Mouse (Mus musculus): ENCODE results near the gene Aar2.

Aar2 gene

DNA sequence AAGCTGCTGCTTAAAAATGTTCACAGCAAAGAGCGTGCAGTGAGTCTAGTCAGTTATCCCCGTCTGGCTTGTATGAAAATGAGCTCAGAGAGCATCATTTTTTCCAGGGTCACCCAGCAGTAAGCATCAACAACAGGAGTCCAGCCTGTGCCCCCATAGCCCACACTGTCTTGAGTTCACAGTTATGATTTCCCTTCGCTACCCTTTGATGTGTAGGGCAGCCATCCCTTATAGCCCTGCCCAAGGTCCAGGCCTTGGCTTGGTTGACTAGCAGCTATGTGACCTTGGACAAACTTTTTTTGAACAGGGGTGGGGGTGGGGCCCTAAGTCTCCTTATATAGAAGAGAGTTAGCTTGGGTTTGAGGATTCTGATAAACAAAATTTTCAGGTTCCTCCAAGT lies 21.9 kb downstream of the Aar2 start:
- no peak for DNase-seq

DNA sequence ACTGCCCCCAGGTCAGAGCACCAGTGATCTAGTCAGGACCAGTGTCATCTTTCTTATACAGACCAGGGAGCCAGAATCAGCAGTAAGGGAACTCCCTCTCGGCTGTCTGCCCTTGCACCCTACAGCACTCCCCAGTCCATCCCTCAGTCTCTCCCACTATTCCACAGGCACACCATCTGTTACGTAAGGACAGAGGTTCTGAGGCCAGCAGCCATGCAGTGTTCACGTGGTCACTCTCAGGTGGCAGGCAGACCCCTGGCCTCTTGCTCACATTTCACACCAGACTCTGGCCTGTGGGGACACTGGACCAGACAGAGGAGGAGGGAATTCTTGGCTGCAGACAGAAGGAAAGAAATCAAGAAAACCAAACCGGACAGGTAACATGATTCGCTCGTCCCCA lies 24.1 kb downstream of the Aar2 start:
- DNase-seq: no peak

DNA sequence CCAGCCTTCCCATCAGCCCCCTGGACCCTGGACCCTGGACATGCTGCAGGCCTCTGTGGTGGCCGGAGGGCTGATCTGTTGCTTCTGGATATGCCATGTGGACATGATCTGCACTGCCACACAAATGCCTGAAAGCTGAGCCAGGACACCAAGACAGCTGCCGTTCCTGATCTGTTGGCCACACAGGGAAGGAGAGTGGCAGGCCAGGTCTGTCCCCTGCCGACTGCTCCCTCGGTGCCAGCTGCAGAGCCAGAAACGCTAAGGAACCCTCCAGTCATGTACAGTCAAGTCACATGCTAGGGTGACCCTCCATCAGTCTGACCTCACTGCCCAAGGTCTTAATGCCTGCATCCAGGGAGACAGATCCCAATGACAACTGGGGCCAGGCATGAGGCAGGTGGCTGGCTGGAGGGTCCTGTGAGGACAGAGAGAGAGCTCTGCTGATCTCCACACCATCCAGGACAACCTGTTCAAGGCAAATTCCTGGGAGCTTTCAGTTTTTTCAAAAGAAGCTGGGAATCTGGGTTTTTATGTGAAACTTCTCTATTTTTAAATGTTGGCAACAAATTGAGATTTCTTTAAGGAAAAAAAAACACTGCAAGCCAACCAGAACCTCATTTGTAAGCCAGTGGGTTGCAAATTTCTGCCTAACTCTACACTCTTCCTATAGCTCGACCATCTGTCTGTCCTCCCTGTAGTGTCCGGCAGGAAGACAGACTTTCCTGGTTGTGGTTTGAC lies 29.6 kb downstream of the Aar2 start:
- DNase-seq: no peak

DNA sequence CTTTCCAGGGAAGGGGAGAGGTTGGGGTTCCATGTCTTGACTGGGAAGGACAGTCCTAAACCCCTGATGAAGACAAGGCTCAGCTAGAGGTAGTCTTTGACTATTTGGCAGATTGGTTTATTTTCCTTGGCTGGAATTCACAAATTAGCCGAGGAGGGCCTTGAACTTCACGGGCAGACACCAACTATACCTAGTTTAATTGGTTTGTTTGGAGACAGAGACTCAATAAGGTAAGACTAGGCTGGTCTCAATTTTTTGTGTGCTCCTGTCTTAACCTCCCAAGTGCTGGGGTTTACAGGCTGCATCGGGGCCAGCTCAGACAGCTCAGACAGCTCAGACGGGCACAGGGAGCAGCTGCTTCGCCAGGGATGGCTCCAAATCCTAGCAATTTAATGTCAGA lies 33.1 kb downstream of the Aar2 start:
- no peak for DNase-seq

DNA sequence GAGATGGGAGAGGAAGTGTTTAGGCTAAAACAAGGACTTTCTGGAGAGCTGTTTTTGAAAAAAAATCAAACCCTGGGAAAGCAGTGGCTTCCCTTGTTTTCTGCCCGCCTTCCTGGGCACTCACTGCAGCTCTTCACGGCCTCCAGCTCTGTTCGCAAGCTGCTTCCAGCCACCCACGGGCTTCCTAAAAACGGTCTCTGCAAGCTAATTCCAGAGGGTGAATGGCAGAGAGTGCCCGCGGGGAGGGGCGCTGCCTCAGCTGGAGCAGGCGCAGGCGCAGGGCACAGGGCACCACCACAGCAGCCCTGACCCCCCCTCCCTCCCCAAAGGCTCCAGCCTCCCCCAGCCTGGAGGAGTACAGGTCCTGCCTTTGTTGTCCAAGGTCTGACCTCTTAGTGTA lies 33.9 kb downstream of the Aar2 start:
- no peak for DNase-seq

DNA sequence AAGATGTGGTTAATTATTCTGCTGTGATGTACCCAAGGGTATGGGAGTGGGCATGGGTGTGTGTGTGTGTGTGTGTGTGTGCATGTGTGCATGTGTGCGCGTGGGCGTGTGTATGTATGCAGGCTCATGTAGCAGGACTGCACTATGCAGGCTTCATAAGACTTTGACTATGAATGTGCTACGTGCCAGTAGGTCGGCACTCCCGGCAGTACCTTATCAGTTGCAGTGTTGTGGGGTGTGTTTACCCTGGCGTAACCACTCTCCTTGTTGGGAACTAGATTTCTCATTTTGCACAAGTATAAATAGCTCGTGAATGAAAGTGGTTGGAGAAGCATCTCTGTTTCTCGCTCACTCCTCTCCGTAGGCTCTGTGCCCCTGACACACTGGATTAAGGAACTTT lies 35.5 kb downstream of the Aar2 start:
- no peak for DNase-seq

DNA sequence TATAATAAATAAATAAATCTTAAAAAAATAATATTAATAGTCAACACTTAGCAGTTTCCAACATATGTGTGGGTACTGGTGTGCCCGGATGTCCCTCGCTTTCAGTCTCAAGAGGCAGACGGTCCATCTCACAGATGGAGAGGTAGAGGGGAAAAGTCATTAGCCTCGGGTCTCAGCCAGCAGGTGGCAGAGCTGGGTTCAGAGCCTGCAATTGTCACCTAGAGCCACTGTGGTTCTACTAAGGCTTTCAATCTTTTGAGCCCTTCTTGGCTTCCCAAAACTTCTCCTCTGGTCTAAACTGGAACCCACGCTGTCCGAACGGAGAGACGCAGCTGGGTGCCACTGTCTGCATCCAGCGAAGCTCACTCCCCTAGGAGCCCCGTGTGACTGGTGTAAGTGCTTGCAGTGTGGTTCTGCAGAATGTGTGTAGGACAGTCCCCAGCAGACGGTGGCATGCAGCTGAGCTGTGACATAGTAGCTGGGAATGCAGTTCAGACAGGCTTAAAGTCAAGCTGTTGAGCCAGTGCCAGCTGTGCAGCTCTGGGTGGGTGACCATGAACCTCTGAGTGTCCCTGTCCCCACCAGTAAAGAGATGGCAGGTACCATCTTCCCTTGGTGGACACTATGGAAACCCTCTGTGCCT lies 36.9 kb downstream of the Aar2 start:
- no peak for DNase-seq

DNA sequence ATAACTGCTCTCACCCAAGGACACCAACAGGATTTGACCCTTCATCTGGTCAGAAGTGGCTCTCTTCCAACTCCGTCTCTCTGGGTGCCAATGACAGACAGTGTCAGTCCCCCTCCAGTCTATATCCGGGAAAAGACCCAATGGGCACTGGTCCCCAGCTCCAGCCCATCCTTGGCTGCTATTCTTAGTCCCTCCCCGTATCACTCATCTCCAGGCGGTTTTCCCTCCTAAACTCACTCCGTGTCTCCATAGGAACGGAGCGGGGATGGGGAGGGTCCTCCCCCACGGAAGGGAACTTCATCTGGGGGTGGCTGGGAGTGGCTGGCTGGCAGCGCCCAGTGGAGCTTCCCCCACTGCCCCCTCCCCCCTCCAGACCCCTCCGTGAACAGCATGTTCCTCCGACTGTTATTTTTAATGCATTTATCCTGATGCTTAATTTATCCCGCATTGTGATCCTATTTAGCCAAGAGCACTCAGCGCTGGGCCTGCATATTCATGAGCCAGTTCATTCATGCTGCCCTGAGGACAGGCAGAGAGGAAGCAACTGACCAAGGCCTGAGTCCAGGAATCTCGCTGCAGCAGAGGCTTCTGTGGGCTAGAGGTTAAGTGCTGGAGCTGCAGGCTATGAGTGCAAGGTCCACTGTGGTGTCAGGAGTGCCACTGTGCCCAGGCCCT lies 37.5 kb downstream of the Aar2 start:
- no peak for DNase-seq

DNA sequence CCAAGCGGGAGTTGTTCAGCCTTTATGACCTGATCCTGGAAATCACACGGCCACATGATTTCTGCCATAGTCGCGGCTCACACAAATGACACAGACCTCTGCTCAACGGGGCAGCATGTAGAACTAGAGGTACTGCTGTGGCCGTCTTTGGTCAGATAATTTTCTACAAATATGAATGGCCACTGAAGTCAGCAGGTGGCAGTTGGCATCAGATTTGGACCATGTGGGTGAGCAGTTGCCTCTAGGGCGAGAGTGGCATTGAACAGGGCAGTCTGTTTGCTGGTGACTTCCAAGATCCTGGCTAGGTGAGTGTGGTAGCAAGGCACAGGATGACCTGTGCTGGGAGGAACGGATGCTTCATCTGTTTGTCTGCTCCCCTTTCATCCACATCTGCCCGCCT lies 42.1 kb downstream of the Aar2 start:
- no peak for DNase-seq

DNA sequence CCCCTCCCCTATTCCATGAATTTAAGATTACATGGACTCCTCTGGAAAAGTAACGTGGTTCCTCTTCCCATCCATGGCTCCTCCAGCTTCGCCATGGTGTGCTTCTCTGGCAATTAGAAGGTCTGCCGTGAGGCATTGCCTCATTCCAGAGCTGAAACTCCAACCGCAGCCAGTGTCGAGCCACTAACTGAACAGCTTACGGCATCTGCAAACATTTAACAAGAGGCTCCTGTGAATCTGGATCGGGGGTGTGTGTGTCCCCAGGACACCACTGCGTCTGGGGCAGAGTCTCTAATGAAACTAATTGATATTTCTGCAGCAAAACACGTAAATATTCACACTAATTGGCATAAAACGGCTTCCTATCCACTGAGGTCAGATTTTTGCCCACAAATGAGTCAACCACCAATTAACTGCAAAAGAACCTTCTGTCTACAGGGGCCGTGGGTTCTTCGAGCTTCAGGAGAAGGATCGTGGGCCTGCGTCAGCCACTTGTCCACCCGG lies 47.7 kb downstream of the Aar2 start:
- no peak for DNase-seq

DNA sequence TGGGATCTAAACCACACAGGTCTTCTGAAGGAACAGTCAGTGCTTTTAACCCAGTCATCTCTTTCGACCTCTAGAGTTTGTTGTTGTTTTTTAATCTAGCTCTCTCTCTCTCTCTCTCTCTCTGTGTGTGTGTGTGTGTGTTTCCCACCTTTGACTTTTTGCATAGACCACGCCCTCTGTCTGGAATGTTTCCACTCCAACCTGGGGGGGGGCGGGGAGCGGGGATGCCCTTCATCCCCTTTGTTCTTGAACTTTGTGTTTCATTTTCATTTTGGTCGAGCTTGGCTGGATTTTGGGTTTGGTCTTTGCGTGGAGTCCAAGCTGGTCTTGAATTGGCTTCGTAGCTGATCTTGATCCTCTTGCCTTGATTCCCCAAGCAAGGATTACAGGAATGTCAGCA lies 55.2 kb downstream of the Aar2 start:
- DNase-seq: no peak

DNA sequence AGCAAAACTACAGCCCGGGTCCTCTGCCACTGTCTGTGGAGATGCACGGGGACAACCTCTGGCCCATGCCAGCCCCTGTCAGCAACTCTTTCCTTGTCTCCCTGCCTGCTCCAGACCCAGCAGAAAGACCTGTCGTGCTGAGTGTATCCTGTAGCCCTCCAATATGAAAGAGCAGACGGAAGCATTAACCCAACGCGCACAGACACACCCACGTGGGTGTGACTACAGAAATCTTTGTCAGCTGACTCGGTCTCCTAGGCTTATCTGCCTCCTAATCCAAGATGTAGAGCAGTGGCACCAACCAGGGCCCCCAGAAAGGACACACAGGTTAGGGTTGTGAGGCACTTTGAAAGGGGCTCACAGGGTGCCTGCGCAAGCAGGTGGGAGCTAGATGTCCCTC lies 56.3 kb downstream of the Aar2 start:
- no peak for DNase-seq

DNA sequence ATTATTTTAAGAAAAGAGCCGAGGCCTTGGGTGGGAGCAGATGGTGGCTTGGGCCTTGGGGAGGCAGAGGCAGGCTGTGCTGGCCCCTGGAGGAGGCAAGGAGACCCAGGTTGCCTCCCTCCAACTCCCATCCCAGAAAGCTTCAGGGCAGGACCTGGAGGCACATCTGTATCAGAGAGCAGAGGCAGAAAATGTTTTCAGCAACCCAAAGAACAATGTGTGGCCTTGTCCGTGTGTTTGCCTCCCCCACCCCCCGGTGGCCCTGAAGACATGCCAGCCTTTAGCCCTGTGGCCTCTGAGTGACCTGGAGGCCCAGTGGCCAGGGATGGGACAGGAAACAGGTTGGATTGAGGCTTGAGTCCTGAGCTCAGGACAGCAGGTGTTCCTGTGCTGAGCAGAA lies 57.8 kb downstream of the Aar2 start:
- DNase-seq: no peak

DNA sequence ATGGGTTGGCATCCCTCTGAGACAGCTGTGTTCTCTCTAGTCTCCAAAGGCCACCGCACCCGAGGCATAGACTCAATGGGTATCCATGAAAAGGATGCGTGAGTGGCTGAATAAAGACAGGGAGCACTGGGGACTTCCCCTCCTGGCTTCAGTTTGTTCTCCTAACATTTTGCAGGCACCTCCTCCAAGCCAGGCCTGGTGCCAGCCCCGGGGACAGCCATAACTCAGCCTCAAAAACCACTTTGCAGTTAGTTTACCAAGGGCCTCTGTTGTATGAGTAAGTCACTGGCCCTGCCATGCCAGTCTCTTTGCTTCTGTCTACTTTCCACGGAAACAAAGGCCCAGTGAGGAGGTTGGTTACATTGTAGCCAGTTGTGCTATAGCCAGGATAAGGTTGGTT lies 58.6 kb downstream of the Aar2 start:
- DNase-seq: no peak

DNA sequence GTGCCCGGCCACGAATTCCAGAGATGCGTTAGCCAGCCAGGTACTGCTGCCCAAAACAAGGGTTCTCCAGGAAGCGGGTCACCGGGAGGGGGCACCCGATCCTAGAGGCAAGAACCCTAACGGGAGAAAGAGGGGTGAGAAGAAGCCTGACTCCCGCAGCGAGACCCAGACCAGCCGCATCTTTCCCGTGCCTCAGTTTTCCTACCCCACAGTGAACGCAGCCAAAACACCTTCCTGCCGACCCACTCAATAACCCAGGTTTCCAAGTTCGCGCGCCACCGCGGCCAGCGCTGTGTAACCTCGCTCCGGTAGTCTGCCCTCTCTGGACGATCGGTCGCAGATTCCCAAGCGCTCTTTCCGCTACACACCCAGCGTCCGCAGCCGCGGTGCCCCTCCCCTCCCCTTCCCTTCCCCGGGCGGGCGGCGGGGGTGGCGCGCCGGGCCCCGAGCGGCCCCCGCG lies 65.7 kb downstream of the Aar2 start:
- no peak for DNase-seq

DNA sequence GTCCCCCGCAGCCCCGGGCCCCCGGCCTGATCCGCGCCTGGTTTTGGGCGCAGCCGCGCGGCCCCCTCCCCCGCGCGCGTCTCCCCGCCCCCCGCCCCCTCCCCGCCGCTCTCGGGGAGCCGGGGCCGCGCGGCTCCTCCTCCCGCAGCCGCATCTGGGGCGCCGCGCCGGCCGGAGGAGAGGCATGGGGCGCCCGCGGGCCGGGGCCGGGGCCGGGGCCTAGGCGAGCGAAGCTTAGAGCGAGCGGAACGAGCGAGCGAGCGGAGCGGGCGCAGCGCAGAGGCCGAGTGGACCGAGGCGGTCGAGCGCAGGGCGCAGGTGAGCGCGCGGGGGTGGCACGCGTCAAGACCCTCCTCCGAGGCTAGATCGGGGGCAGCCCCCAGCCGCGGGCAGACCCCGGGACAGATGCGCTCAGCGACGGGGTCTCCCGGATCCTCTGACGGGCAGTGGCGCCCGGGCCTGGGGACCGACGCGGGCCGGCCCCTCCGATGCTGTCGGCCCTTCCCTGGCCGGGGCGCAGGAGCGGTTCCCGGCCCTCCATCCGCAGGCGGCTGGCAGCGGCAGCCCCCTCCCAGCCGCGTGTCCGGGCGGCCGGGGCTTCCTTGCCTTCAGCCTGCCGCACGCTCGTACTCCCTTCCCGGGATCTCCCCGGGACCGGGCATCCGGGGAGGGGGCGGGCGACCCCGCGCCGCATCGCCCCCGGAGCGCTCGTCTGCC lies 66.3 kb downstream of the Aar2 start, which contains the start of gene Dlgap4:
Gene Dlgap4, plus strand, starts transcription at position 165 of the 717 bp plus-strand sequence.
- DNase-seq: no peak

DNA sequence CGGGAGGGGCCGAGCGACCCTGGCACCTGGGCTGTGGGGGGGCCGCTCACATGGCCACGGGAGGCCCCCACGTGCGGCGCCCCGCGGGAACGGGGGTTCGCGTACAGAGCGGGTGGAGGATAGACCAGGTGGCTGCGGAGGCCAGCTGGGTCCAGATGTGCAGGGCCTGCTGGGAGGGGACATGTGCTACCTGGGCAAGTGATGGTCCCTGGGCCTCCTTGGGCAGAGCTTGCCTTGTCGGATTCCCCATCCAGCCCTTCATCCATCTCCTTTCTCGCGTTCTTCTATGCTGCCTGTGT lies 66.8 kb downstream of the Aar2 start:
- no peak for DNase-seq

DNA sequence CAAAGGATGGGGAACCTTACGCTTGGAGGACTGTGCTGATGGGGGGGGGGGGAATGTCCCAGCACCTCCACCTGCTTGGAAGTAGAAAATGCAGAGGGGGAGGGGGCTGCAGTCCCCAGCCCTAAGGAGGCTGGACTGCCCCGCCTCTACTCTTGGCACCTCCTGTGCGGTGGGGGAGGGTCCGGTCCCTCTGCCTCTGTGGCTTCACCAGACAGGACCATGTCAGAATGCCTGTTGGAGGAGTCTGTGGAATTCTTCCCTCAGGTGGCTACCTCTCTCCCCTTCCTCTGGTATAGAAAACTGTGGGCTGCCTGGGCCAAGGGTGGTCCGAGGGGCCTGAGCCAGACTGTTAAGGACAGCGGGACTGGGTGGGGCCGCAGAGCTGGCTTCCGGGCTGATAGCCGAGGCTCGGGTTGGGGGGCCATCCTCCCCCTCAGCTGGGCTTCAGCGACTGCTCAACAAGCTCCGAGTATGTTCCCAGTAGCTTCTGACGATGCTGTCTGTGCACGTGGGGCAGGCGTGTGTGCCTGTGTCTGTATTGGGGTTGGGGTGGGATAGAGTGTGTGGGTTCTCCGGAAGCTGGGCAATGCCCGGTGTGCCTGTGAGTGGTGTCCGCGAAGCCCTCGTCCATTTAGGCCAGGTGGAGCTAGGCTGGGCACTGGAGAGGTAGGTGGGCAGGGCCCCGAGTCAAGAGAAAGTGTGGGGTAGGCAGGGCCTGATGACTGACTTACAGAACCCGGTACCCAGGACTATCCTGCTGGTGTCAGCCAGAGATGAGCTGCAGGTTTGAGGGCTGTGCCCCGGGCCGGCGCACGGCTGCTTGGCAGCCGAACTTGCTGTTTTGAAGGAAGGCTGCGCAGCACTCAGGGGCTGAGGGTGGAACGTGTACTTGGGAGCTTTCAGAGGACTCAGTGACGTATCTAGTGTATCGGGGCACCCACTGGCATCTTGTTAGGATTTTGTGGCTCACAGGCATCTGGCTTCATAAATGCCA lies 67.6 kb downstream of the Aar2 start:
- DNase-seq: no peak

DNA sequence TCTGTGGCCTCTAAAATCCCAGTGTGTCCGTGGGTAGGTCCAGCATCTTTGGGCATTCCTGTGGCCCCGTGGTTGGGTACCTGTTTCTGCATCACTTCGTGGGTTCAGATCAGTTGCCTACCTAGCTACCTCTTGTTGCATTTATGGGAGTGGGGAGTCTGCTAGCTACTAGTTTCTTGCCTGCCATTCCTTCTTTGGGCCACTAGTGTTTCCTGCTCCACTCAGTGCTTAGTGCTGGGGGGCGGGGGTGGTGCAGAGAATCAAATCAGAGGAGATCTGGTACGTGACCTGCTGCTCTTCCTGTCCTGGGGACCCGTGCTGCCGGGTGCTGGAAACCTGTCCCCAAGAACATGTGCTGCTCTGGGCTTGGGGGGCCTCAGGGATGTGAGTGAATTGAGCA lies 69.1 kb downstream of the Aar2 start:
- DNase-seq: no peak

DNA sequence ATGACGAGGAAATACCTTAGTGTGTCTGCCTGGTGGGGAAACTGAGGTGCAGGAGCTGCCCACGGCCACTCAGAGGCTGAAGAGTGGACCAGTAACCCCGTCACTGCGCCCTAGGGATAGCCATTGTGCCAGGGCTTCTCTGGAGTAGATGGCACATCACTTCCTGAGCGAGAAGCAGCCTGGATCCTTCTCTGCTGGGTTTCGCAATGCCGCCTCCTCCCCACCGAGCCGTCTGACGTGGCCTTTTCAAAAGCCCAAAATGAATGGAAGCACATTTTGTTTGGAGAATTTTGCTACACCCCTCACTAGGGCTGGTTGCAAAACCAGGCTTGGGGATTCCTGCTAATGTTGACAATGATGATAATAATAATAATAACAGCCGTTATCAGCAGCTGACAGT lies 70.2 kb downstream of the Aar2 start:
- DNase-seq: no peak
